ENCODE assay signal across 11 mouse cellular contexts in genomic region chr2:109502186-109502585, GRCm38 (mm10).
DNase-seq lines count a peak whose midpoint lies in the region; ATAC-seq and TF ChIP-seq lines count a peak whose summit lies in the region.
"Had no signal": no experiment of that assay in that cellular context is flagged by ENCODE, and none has a peak within 500 bp of the region (broad histone marks: within the 10 kb centered on the region; RNA-seq: fewer than 3 reads in every experiment).

No protein-coding gene starts in this region.

- 41% methylated on average over 5 of the region's 5 CpGs for WGBS in forebrain, embryonic 15.5 days
- WGBS in forebrain, embryonic 11.5 days: 77% methylated on average over 5 of the region's 5 CpGs
- 62% methylated on average over 5 of the region's 5 CpGs for WGBS in midbrain, postnatal 0 days
- WGBS in midbrain, embryonic 16.5 days: 72% methylated on average over 5 of the region's 5 CpGs
- 62% methylated on average over 5 of the region's 5 CpGs for WGBS in kidney, adult 2 months

- no peak for TF ChIP-seq POLR2A in kidney, adult 2 months (IDR thresholded peaks at IDR 0.05; ENCODE audit: low read depth, low read length)

- no peaks in the 10 kb centered on the region for H3K27me3 ChIP-seq in forebrain, embryonic 15.5 days
- no peaks in the 10 kb centered on the region for H3K27me3 ChIP-seq in forebrain, embryonic 11.5 days (ENCODE audit: control insufficient read depth, insufficient read depth, low read length)
- H3K27me3 ChIP-seq in midbrain, postnatal 0 days (ENCODE audit: insufficient read depth, low read length): no peaks in the 10 kb centered on the region
- no peaks in the 10 kb centered on the region for H3K27me3 ChIP-seq in midbrain, embryonic 16.5 days (ENCODE audit: control insufficient read depth, insufficient read depth, low read depth, low read length)
- no peaks in the 10 kb centered on the region; the same call in 1 of the 2 replicates for H3K27me3 ChIP-seq in kidney, adult 2 months (replicated peaks; ENCODE audit: control insufficient read depth, insufficient read depth, low read length)
- H3K27me3 ChIP-seq: Patski had no signal

- no peak overlapping the region for H3K4me2 ChIP-seq in forebrain, embryonic 15.5 days (replicated peaks)
- no peak overlapping the region for H3K4me2 ChIP-seq in forebrain, embryonic 11.5 days (ENCODE audit: low read depth, low read length, severe bottlenecking)
- H3K4me2 ChIP-seq in midbrain, postnatal 0 days (ENCODE audit: low read depth, low read length, poor library complexity, severe bottlenecking): no peak overlapping the region
- H3K4me2 ChIP-seq in midbrain, embryonic 16.5 days (ENCODE audit: low read length): no peak overlapping the region
- H3K4me2 ChIP-seq: neural tube, embryonic 13.5 days had no signal

- no peak overlapping the region for H3K9ac ChIP-seq in forebrain, embryonic 15.5 days (replicated peaks)
- no peak overlapping the region for H3K9ac ChIP-seq in forebrain, embryonic 11.5 days (ENCODE audit: low read length)
- no peak overlapping the region for H3K9ac ChIP-seq in midbrain, postnatal 0 days (replicated peaks; ENCODE audit: low read length, poor library complexity, severe bottlenecking)
- H3K9ac ChIP-seq in midbrain, embryonic 16.5 days (ENCODE audit: low read depth, low read length): no peak overlapping the region
- H3K9ac ChIP-seq: neural tube, embryonic 13.5 days had no signal

- TF ChIP-seq CTCF in midbrain, postnatal 0 days (IDR thresholded peaks at IDR 0.05): no peak
- no peak for TF ChIP-seq CTCF in kidney, adult 2 months (conservative IDR thresholded peaks at IDR 0.05; ENCODE audit: insufficient read depth, insufficient read length, low read depth, low read length)

- peaks cover 7% of the 10 kb centered on the region; the same call in 1 of the 2 replicates for H3K4me1 ChIP-seq in forebrain, embryonic 15.5 days
- no peaks in the 10 kb centered on the region for H3K4me1 ChIP-seq in forebrain, embryonic 11.5 days (replicated peaks; ENCODE audit: control insufficient read depth, insufficient read depth, low read length)
- no peaks in the 10 kb centered on the region for H3K4me1 ChIP-seq in midbrain, postnatal 0 days (ENCODE audit: insufficient read depth, low read length)
- H3K4me1 ChIP-seq in midbrain, embryonic 16.5 days (ENCODE audit: control insufficient read depth, insufficient read depth, low read length): no peaks in the 10 kb centered on the region
- H3K4me1 ChIP-seq in kidney, adult 2 months (ENCODE audit: control insufficient read depth, insufficient read depth, low read length): no peaks in the 10 kb centered on the region
- H3K4me1 ChIP-seq: neural tube, embryonic 13.5 days had no signal

- no peak overlapping the region for H3K4me3 ChIP-seq in forebrain, embryonic 15.5 days
- no peak overlapping the region for H3K4me3 ChIP-seq in forebrain, embryonic 11.5 days (ENCODE audit: low read depth, low read length)
- no peak overlapping the region for H3K4me3 ChIP-seq in midbrain, postnatal 0 days (ENCODE audit: low read depth, low read length)
- no peak overlapping the region for H3K4me3 ChIP-seq in midbrain, embryonic 16.5 days (ENCODE audit: low read depth, low read length)
- no peak overlapping the region for H3K4me3 ChIP-seq in kidney, adult 2 months (ENCODE audit: insufficient read depth, low read depth, low read length)
- H3K4me3 ChIP-seq: neural tube, embryonic 13.5 days had no signal

- H3K27ac ChIP-seq in forebrain, embryonic 15.5 days (replicated peaks): no peak overlapping the region
- no peak overlapping the region for H3K27ac ChIP-seq in forebrain, embryonic 11.5 days (ENCODE audit: low read depth, low read length)
- no peak overlapping the region for H3K27ac ChIP-seq in midbrain, postnatal 0 days (ENCODE audit: low read depth, low read length)
- H3K27ac ChIP-seq in midbrain, embryonic 16.5 days (ENCODE audit: low read length): no peak overlapping the region
- no peak overlapping the region for H3K27ac ChIP-seq in kidney, adult 2 months (ENCODE audit: insufficient read depth, low read depth, low read length)
- H3K27ac ChIP-seq: neural tube, embryonic 13.5 days had no signal

- DNase-seq in forebrain, embryonic 11.5 days (ENCODE audit: low spot score): no peak
- DNase-seq in midbrain, postnatal 0 days (ENCODE audit: low spot score): peak; percentile 8
- DNase-seq in layer of hippocampus, postnatal 10 days (ENCODE audit: low spot score in 2 of 2): peak; percentile 38 to 66
- no peak for DNase-seq in spleen, adult 18-20 months
- no peak for DNase-seq in urinary bladder, postnatal 4 days (ENCODE audit: low spot score in 2 of 2)
- no peak for DNase-seq in kidney, adult 2 months
- DNase-seq: lung, postnatal 14 days had no signal

- ATAC-seq in forebrain, embryonic 15.5 days (replicated peaks): 0 out of 2 replicates have a peak, but pooled peaks have one; percentile 61
- no peak for ATAC-seq in forebrain, embryonic 11.5 days (replicated peaks; ENCODE audit: low FRiP score)
- no peak for ATAC-seq in midbrain, postnatal 0 days (ENCODE audit: low FRiP score)
- no peak for ATAC-seq in midbrain, embryonic 16.5 days
- ATAC-seq: Patski had no signal

- no peaks in the 10 kb centered on the region for H3K36me3 ChIP-seq in forebrain, embryonic 15.5 days
- no peaks in the 10 kb centered on the region for H3K36me3 ChIP-seq in forebrain, embryonic 11.5 days (ENCODE audit: control insufficient read depth, insufficient read depth, low read length)
- H3K36me3 ChIP-seq in midbrain, postnatal 0 days (ENCODE audit: insufficient read depth, low read length): no peaks in the 10 kb centered on the region
- H3K36me3 ChIP-seq in midbrain, embryonic 16.5 days (ENCODE audit: control insufficient read depth, insufficient read depth, low read length): no peaks in the 10 kb centered on the region
- no peaks in the 10 kb centered on the region for H3K36me3 ChIP-seq in kidney, adult 2 months (ENCODE audit: control insufficient read depth, insufficient read depth, low read length)
- H3K36me3 ChIP-seq: neural tube, embryonic 13.5 days had no signal

- no peaks in the 10 kb centered on the region for H3K9me3 ChIP-seq in forebrain, embryonic 15.5 days
- no peaks in the 10 kb centered on the region for H3K9me3 ChIP-seq in forebrain, embryonic 11.5 days (ENCODE audit: control insufficient read depth, low read length)
- no peaks in the 10 kb centered on the region for H3K9me3 ChIP-seq in midbrain, postnatal 0 days (ENCODE audit: low read length)
- H3K9me3 ChIP-seq in midbrain, embryonic 16.5 days (replicated peaks; ENCODE audit: control insufficient read depth, low read length, poor library complexity, severe bottlenecking): no peaks in the 10 kb centered on the region
- H3K9me3 ChIP-seq: neural tube, embryonic 13.5 days had no signal

Comparison
In these comparisons a context has a peak if more than half of its experiments do, and no peak if none do; other contexts are left out.
1. DNase-seq: peak in midbrain, postnatal 0 days (single experiment) and layer of hippocampus, postnatal 10 days (2 of 2); none in forebrain, embryonic 11.5 days (single experiment), spleen, adult 18-20 months (0 of 2), urinary bladder, postnatal 4 days (0 of 2) and kidney, adult 2 months (single experiment).